Mouse (Mus musculus): ENCODE measurements around the gene 4933424G06Rik. TPM values are rescaled to one million over a fixed set of nuclear protein-coding genes. Genes with fewer than 3 reads are reported as not detected.
A peak's percentile ranks its signal among the peaks of the same experiment; 100 is the strongest.

The 4933424G06Rik gene
- polyA plus RNA-seq, 1 experiment from 2014 or later: 0.11 TPM

DNA sequence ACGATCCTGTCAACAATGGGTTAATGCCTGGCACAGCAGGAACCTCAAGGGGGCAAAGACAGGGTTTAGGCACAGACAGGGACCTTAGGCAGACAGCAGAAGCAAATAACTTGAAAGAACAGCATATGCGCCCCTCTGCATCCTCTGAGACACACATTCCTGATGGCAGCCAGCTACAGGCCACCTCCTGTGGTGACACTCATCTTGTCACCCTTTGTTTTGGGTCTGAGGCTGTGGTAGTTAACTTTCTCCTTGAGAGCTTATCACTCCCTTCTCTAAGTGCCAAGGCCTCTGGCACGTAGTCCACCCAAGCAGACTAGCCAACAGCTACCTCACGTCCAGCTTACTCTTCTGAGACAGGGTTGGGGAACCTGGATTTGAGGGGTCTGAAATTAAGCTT lies 35.7 kb downstream of the 4933424G06Rik start:
- no peaks in the 10 kb centered on the region for H3K4me1 ChIP-seq (replicated peaks; ENCODE audit: insufficient read depth, low read length)

DNA sequence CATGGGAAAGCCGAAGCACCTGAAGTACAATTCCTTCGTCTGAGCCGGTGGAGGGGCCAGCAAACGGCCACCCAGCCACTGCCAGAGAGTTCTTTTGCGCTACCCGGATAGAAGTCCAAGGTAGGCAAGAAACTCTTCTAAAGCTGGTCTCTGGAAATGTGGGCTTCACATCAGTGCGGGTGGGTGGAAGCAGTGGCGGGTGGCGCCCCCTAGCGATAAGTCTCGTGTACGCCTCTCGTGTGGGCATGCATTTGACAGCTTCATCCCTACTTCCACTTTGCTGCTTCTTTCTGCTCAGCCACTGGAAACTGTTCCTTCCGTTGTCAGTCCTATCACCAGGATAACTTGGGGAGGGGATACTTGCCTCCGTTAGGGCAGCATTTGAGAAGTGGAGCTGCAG lies 36.5 kb downstream of the 4933424G06Rik start:
- Histone ChIP-seq H3K4me2 (ENCODE audit: low read length) (no peak overlapping the region), H3K36me3 (ENCODE audit: insufficient read depth, low read length) (no peaks in the 10 kb centered on the region), H3K9ac (ENCODE audit: low read depth, low read length) (no peak overlapping the region), H3K27ac (no peak overlapping the region), H3K9me3 (replicated peaks; ENCODE audit: low read length) (no peaks in the 10 kb centered on the region), H3K27me3 (ENCODE audit: insufficient read depth, low read length) (no peaks in the 10 kb centered on the region), H3K4me3 (replicated peaks; ENCODE audit: low read depth, low read length) (no peak overlapping the region), H3K4me1 (replicated peaks; ENCODE audit: insufficient read depth, low read length) (no peaks in the 10 kb centered on the region)
- ATAC-seq (replicated peaks; ENCODE audit: low FRiP score, low read depth) (no peak), DNase-seq (ENCODE audit: low spot score) (peak; percentile 19)
- peak; percentile 67 for TF ChIP-seq CTCF (IDR thresholded peaks at IDR 0.05; ENCODE audit: low read depth)
- 46% methylated on average over 15 of the region's 15 CpGs for WGBS

More for the DNA sequence above, 35.7 kb downstream of the 4933424G06Rik start:
- no peak overlapping the region for H3K4me3 ChIP-seq (replicated peaks; ENCODE audit: low read depth, low read length)
- H3K27me3 ChIP-seq (ENCODE audit: insufficient read depth, low read length): no peaks in the 10 kb centered on the region
- no peaks in the 10 kb centered on the region for H3K36me3 ChIP-seq (ENCODE audit: insufficient read depth, low read length)
- no peaks in the 10 kb centered on the region for H3K9me3 ChIP-seq (replicated peaks; ENCODE audit: low read length)
- no peak overlapping the region for H3K4me2 ChIP-seq (ENCODE audit: low read length)
- no peak overlapping the region for H3K9ac ChIP-seq (ENCODE audit: low read depth, low read length)
- DNase-seq (ENCODE audit: low spot score) (no peak), ATAC-seq (replicated peaks; ENCODE audit: low FRiP score, low read depth) (no peak)
- 75% methylated on average over 4 of the region's 4 CpGs for WGBS
- no peak overlapping the region for H3K27ac ChIP-seq
- no peak for TF ChIP-seq CTCF (IDR thresholded peaks at IDR 0.05; ENCODE audit: low read depth)

DNA sequence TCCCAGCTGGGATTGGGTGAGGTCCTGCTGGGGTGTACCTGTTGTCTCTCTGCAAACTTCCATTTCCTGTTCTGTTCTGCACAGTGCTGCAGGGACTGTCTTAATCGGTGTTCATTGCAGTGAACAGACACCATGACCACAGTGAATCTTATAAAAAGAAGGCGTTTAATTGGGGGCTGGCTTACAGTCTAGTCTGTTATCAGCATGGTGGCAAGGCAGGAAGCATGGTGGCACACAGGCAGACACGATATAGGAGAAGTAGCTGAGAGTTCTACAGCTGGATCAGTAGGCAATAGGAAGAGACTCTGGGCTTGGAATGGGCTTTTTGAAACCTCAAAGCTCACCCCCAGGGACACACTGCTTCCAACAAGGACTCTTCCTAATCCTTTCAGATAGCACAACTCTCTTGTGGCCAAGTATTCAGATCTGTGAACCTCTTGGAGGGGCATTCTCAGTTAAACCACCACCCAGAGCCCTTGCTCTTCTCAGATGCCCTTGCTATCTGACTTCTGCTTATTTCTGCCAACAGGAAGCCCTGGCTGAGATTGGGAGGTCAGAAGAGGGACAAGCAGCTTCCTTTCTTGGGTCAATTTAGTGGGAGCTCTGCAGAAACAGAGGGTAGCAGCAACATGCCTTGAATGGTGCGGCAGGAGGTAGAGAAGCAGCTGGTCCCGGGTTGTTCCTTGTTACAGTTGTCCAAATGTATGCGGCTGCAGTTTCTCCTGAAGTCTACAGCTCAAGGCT lies 44.2 kb downstream of the 4933424G06Rik start:
- no peak for ATAC-seq (replicated peaks; ENCODE audit: low FRiP score, low read depth)
- Histone ChIP-seq H3K4me3 (replicated peaks; ENCODE audit: low read depth, low read length) (no peak overlapping the region), H3K4me1 (replicated peaks; ENCODE audit: insufficient read depth, low read length) (no peaks in the 10 kb centered on the region), H3K27me3 (ENCODE audit: insufficient read depth, low read length) (no peaks in the 10 kb centered on the region), H3K9me3 (replicated peaks; ENCODE audit: low read length) (no peaks in the 10 kb centered on the region), H3K4me2 (ENCODE audit: low read length) (no peak overlapping the region), H3K36me3 (ENCODE audit: insufficient read depth, low read length) (no peaks in the 10 kb centered on the region), H3K9ac (ENCODE audit: low read depth, low read length) (no peak overlapping the region), H3K27ac (no peak overlapping the region)
- 82% methylated on average over 6 of the region's 6 CpGs for WGBS
- no peak for TF ChIP-seq CTCF (IDR thresholded peaks at IDR 0.05; ENCODE audit: low read depth)
- no peak for DNase-seq (ENCODE audit: low spot score)

DNA sequence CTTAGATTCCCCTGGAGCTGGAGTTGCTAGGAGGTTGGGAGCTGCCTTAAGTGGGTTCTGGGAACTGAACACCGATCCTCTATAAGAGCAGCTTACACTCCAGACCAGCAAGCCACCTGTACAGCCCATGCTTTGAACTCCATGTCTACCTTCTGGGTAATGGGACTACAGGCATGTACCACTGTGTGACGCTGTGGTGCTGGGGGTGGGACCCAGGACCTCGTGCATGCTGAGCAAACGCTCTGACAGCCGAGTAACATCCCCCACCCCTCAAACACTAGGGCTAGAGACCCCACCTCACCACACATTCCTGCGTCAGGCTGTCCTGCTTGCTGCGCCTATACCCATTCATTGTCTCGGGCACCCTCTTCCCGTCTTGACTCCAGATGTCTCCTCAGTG lies 48.6 kb downstream of the 4933424G06Rik start:
- Histone ChIP-seq H3K27me3 (ENCODE audit: insufficient read depth, low read length) (no peaks in the 10 kb centered on the region), H3K9me3 (replicated peaks; ENCODE audit: low read length) (no peaks in the 10 kb centered on the region), H3K4me2 (ENCODE audit: low read length) (no peak overlapping the region), H3K4me3 (replicated peaks; ENCODE audit: low read depth, low read length) (no peak overlapping the region), H3K9ac (ENCODE audit: low read depth, low read length) (no peak overlapping the region), H3K27ac (no peak overlapping the region), H3K4me1 (replicated peaks; ENCODE audit: insufficient read depth, low read length) (no peaks in the 10 kb centered on the region), H3K36me3 (ENCODE audit: insufficient read depth, low read length) (no peaks in the 10 kb centered on the region)
- ATAC-seq (replicated peaks; ENCODE audit: low FRiP score, low read depth) (no peak), DNase-seq (ENCODE audit: low spot score) (no peak)
- WGBS: 90% methylated on average over 9 of the region's 9 CpGs
- no peak for TF ChIP-seq CTCF (IDR thresholded peaks at IDR 0.05; ENCODE audit: low read depth)

DNA sequence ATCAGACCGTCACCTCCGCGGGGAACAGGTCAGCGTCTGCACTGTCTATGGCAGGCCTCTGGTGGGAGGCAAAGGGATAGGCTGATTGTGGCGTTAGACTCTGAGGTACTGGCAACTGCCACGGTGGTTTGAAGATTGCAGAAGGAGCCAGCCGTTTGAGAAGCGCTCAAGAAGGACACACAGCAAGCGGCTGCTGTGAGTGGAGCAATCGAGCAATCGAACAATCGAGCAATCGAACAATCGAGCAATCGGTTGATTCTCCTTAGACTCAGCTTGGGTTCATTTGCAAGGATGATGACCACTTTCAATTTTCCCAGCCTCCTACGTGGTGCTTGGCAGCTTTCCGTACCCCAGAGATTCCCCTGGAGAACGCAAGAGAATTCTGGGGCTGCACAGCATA lies 49.1 kb downstream of the 4933424G06Rik start:
- ATAC-seq (replicated peaks; ENCODE audit: low FRiP score, low read depth) (no peak), DNase-seq (ENCODE audit: low spot score) (no peak)
- no peak overlapping the region for H3K9ac ChIP-seq (ENCODE audit: low read depth, low read length)
- H3K4me2 ChIP-seq (ENCODE audit: low read length): no peak overlapping the region
- no peaks in the 10 kb centered on the region for H3K36me3 ChIP-seq (ENCODE audit: insufficient read depth, low read length)
- no peak overlapping the region for H3K4me3 ChIP-seq (replicated peaks; ENCODE audit: low read depth, low read length)
- no peak overlapping the region for H3K27ac ChIP-seq
- H3K4me1 ChIP-seq (replicated peaks; ENCODE audit: insufficient read depth, low read length): no peaks in the 10 kb centered on the region
- H3K9me3 ChIP-seq (replicated peaks; ENCODE audit: low read length): no peaks in the 10 kb centered on the region
- 86% methylated on average over 18 of the region's 18 CpGs for WGBS
- H3K27me3 ChIP-seq (ENCODE audit: insufficient read depth, low read length): no peaks in the 10 kb centered on the region
- no peak for TF ChIP-seq CTCF (IDR thresholded peaks at IDR 0.05; ENCODE audit: low read depth)

DNA sequence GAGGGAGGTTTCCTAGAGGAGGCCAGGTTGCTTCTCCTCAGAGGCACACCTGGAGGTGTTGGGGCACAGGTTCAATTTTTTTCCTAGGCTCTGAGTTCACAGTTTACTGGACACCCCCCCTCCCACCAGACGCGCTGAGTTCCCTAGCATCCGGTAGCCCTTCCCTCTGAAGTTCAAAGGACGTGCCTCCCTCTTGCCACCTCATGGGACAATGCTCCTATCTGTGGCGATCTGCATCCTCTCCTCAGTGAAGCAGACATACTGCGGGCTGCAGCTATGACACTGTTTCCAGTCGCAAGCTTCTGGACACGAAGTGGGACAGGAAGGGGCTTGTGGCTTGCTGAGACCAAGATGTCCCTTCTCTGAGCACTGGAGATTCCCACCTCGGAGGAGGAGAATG lies 50.5 kb downstream of the 4933424G06Rik start:
- Histone ChIP-seq H3K9ac (ENCODE audit: low read depth, low read length) (no peak overlapping the region), H3K4me3 (replicated peaks; ENCODE audit: low read depth, low read length) (no peak overlapping the region), H3K4me1 (replicated peaks; ENCODE audit: insufficient read depth, low read length) (no peaks in the 10 kb centered on the region), H3K27ac (no peak overlapping the region), H3K9me3 (replicated peaks; ENCODE audit: low read length) (no peaks in the 10 kb centered on the region), H3K4me2 (ENCODE audit: low read length) (no peak overlapping the region), H3K36me3 (ENCODE audit: insufficient read depth, low read length) (no peaks in the 10 kb centered on the region), H3K27me3 (ENCODE audit: insufficient read depth, low read length) (no peaks in the 10 kb centered on the region)
- ATAC-seq (replicated peaks; ENCODE audit: low FRiP score, low read depth) (no peak), DNase-seq (ENCODE audit: low spot score) (no peak)
- WGBS: 68% methylated on average over 9 of the region's 9 CpGs
- no peak for TF ChIP-seq CTCF (IDR thresholded peaks at IDR 0.05; ENCODE audit: low read depth)

DNA sequence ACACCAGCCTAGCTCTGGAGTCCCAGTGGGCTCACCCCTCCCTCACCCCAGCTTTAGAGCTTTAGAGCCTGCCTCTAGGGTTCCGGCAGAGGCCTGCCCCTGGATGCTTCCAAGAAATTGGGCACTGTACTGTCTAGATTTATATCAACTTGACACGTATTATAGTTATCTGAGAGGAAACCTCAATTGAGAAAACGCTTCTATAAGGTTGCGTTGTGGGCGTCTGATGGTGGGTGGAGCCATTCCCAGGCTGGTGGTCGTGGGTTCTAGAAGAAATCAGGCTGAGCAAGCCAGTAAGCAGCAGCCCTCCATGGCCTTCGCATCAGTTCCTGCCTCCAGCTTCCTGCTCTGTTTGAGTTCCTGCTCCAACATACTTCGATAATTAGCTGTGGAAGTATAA lies 51.1 kb downstream of the 4933424G06Rik start:
- H3K4me1 ChIP-seq (replicated peaks; ENCODE audit: insufficient read depth, low read length): no peaks in the 10 kb centered on the region
- H3K27me3 ChIP-seq (ENCODE audit: insufficient read depth, low read length): no peaks in the 10 kb centered on the region
- ATAC-seq (replicated peaks; ENCODE audit: low FRiP score, low read depth) (no peak), DNase-seq (ENCODE audit: low spot score) (no peak)
- H3K36me3 ChIP-seq (ENCODE audit: insufficient read depth, low read length): no peaks in the 10 kb centered on the region
- H3K4me2 ChIP-seq (ENCODE audit: low read length): no peak overlapping the region
- no peak for TF ChIP-seq CTCF (IDR thresholded peaks at IDR 0.05; ENCODE audit: low read depth)
- no peak overlapping the region for H3K4me3 ChIP-seq (replicated peaks; ENCODE audit: low read depth, low read length)
- no peaks in the 10 kb centered on the region for H3K9me3 ChIP-seq (replicated peaks; ENCODE audit: low read length)
- no peak overlapping the region for H3K27ac ChIP-seq
- 84% methylated on average over 8 of the region's 8 CpGs for WGBS
- H3K9ac ChIP-seq (ENCODE audit: low read depth, low read length): no peak overlapping the region

Data from kidney, postnatal 0 days (tissue).